Mouse (Mus musculus): ENCODE data around the gene Sh2d7.

DNA sequence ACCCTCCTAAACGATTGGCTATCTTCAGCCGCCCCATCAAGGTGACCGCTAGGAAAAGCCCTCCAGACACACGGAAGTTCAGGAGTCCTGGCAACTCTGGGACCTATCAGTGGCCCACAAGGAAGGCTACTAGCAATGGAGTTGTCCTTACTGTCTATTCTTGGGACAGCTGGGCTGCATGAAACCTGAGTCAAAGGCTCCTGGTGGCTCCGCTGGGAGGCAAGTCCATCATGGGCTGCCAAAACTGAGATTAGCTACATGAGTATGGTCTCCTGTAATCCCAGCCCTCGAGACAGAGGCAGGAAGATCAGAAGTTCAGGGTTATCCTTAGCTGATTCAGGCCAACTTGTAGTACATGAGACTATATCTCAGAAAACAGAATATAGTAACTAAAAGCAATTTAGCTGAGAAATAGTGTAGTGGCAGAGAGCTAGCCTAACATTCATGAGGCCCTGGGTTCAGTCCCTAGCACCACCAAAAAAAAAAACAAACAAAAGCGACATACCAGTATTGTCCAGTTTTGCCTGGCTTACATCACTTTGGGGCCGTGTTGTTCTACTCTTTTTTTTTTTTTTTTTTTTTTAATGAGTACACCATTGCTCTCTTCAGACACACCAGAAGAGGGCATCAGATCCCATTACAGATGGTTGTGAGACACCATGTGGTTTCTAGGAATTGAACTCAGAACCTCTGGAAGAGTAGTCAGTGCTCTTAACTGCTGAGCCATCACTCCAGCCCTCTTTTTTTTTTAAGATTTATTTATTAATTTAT, 22.2 kb downstream of the Sh2d7 start:
- TF ChIP-seq GATA1 (IDR thresholded peaks at IDR 0.05; ENCODE audit: low read length) (no peak), TAL1 (IDR thresholded peaks at IDR 0.05; ENCODE audit: low read length) (no peak)

Data from erythroblast, embryonic 14.5 days (primary cell).